Mouse (Mus musculus) layer of hippocampus, postnatal 25 days (tissue): ENCODE measurements around the gene Fdx1l. TPM values are rescaled to one million over a fixed set of nuclear protein-coding genes. Genes with fewer than 3 reads are reported as not detected.

Experiments
- DNase-seq, 2 experiments: peaks; one replicate each; pipeline ENCODE4 v3.0.0; 2022; ENCODE audit warnings: mixed read lengths in 2 of 2, low spot score in 1 of 2; ENCODE audit errors: extremely low spot score in 1 of 2
- microRNA-seq, 2 experiments: library from miRNA; unstranded; fragments of <30 nt; microRNA quantifications; one replicate each; pipeline ENCODE4 v1.2.0; 2021
- total RNA-seq, 2 experiments: library from RNA; stranded (reverse); gene quantifications; 2 replicates each; pipeline ENCODE4 v1.2.3; 2021

Fdx1l gene
- total RNA-seq, 2 experiments from 2014 or later, result 67.2 to 68.2 TPM

GRCm38 (mm10) chr9:21030055-21030600 lies 43.3 kb downstream of the Fdx1l start:
- no peak for DNase-seq

- peak; percentile 59 to 78 for DNase-seq
These were observed 43.9 kb downstream of the Fdx1l start, which contains the start of gene Icam4 for GRCm38 (mm10) chr9:21029291-21030054. Icam4 (plus strand) TSS chr9:21029373.

- DNase-seq, result no peak
These were observed 44.8 kb downstream of the Fdx1l start for GRCm38 (mm10) chr9:21028560-21029110.

GRCm38 (mm10) chr9:21027774-21028290 lies 45.6 kb downstream of the Fdx1l start:
- DNase-seq, result no peak

- DNase-seq, result no peak
These were observed 46.6 kb downstream of the Fdx1l start for GRCm38 (mm10) chr9:21026849-21027248.

GRCm38 (mm10) chr9:21025258-21025810 lies 48.1 kb downstream of the Fdx1l start:
- DNase-seq, result no peak

- DNase-seq, result no peak
These were observed 50.7 kb downstream of the Fdx1l start for GRCm38 (mm10) chr9:21022726-21023125.

- no peak for DNase-seq
These were observed 51.1 kb downstream of the Fdx1l start for GRCm38 (mm10) chr9:21022288-21022687.

- no peak for DNase-seq
These were observed 52.1 kb downstream of the Fdx1l start for GRCm38 (mm10) chr9:21021363-21021762.

GRCm38 (mm10) chr9:21018600-21018999 lies 54.8 kb downstream of the Fdx1l start:
- DNase-seq, result no peak

Small RNA genes lying within 50 kb of the gene (microRNA-seq; reads per million reads assigned to microRNA genes)
- 0 to 0.20 reads per million in 2 experiments for gene Mir1900
- gene Mir7082, result 2.2 to 4.8 reads per million in 2 experiments

Other genes with a start within 250 kb of the Fdx1l start
- gene A230050P20Rik, start 205.0 kb downstream of the Fdx1l start, total RNA-seq, result 10 to 100 TPM; 50.7 to 77.1 TPM
- 10 to 100 TPM; 10.5 to 11.4 TPM for gene Angptl6, start 193.9 kb downstream of the Fdx1l start, total RNA-seq
- 10 to 100 TPM; 23.5 to 25.5 TPM for gene Ppan, start 185.4 kb downstream of the Fdx1l start, total RNA-seq
- gene Eif3g, start 175.0 kb downstream of the Fdx1l start, total RNA-seq, result 100 to 1,000 TPM; 118 to 122 TPM
- gene Dnmt1, start 113.7 kb downstream of the Fdx1l start, total RNA-seq, result 10 to 100 TPM; 34.6 to 36.3 TPM
- gene S1pr2, start 96.8 kb downstream of the Fdx1l start, total RNA-seq, result 1 to 10 TPM; 2.5 to 3.6 TPM
- gene Mrpl4, start 70.9 kb downstream of the Fdx1l start, total RNA-seq, result 10 to 100 TPM; 60.1 to 62.4 TPM
- 1 to 10 TPM; 2.1 to 2.7 TPM for gene Icam1, start 57.6 kb downstream of the Fdx1l start, total RNA-seq
- under 1 TPM; 0.84 to 0.87 TPM for gene Icam4, start 44.2 kb downstream of the Fdx1l start, total RNA-seq
- 100 to 1,000 TPM; 389 to 394 TPM for gene Icam5, start 41.5 kb downstream of the Fdx1l start, total RNA-seq
- under 1 TPM in 1 of 2 experiments, not detected in 1; 0.94 TPM for gene Zglp1, start 6.5 kb downstream of the Fdx1l start, total RNA-seq
- gene Gm49373, start 518 bp downstream of the Fdx1l start, total RNA-seq, result 1 to 10 TPM; 1.1 to 1.3 TPM
- gene Gm38431, start 18.4 kb upstream of the Fdx1l start, total RNA-seq, result 1 to 10 TPM; 2.4 to 2.7 TPM
- 10 to 100 TPM; 28.4 to 34.7 TPM for gene Raver1, start 18.4 kb upstream of the Fdx1l start, total RNA-seq
- gene Tyk2, start 57.6 kb upstream of the Fdx1l start, total RNA-seq, result 10 to 100 TPM; 12.7 to 16.4 TPM
- gene Cdc37, start 76.4 kb upstream of the Fdx1l start, total RNA-seq, result 100 to 1,000 TPM; 144 to 156 TPM
- 10 to 100 TPM; 74.0 to 85.1 TPM for gene Pde4a, start 92.1 kb upstream of the Fdx1l start, total RNA-seq
- gene Keap1, start 165.7 kb upstream of the Fdx1l start, total RNA-seq, result 10 to 100 TPM; 56.7 to 60.1 TPM
- gene S1pr5, start 174.8 kb upstream of the Fdx1l start, total RNA-seq, result 10 to 100 TPM; 13.1 to 14.5 TPM
- gene Atg4d, start 191.7 kb upstream of the Fdx1l start, total RNA-seq, result 10 to 100 TPM; 39.1 to 40.0 TPM
- gene Kri1, start 214.4 kb upstream of the Fdx1l start, total RNA-seq, result 10 to 100 TPM; 36.4 to 48.4 TPM
- gene Cdkn2d, start 217.8 kb upstream of the Fdx1l start, total RNA-seq, result 10 to 100 TPM; 53.6 to 61.7 TPM
- gene Ap1m2, start 238.7 kb upstream of the Fdx1l start, total RNA-seq, result under 1 TPM; 0.42 to 0.73 TPM
- gene Slc44a2, start 247.1 kb upstream of the Fdx1l start, total RNA-seq, result 10 to 100 TPM; 50.8 to 54.6 TPM